Mouse (Mus musculus) left cerebral cortex, adult 2 months (tissue): ENCODE data around the gene Hopx. TPM values are rescaled to one million over a fixed set of nuclear protein-coding genes. Genes with fewer than 3 reads are reported as not detected.
A peak's percentile ranks its signal among the peaks of the same experiment; 100 is the strongest.

Source experiments
- DNase-seq, 2 experiments: peaks; one replicate each; pipeline ENCODE4 v3.0.0; 2021 to 2022; ENCODE audit warnings: low spot score in 2 of 2, mixed read lengths in 1 of 2; ENCODE audit errors: extremely low spot score in 1 of 2
- H3K27ac ChIP-seq: fragments of 200-600 bp; 2 replicates; pipeline ENCODE4 v1.8.1; 2022
- H3K4me3 ChIP-seq: fragments of 200-600 bp; 2 replicates; pipeline ENCODE4 v1.8.1; 2022
- CTCF ChIP-seq: fragments of 200-600 bp; IDR thresholded peaks from 2 replicates; pipeline ENCODE4 v1.8.1; 2022; ENCODE audit warnings: antibody characterized with exemption, mild to moderate bottlenecking, moderate library complexity
- intact Hi-C: fragments of 180-260 bp; cut with DNase I; formaldehyde crosslinking; loops from one replicate; pipeline ENCODE4 v1.15.1; 2025
- long read RNA-seq, 2 experiments: library from polyadenylated mRNA; stranded (forward); transcript quantifications; one replicate each; pipeline ENCODE4 v2.0.0; 2021; ENCODE audit warnings: borderline mapping rate in 2 of 2
- total RNA-seq, 2 experiments: library from RNA; stranded (reverse); gene quantifications; 2 replicates each; pipeline ENCODE4 v1.2.3; 2021

The Hopx gene
- total RNA-seq, result 10 to 100 TPM; 26.2 to 26.5 TPM
- long read RNA-seq, experiment 1, transcript Hopx-202 (3 exons, 1,113 nt), result major isoform, 14 of 16 reads
- long read RNA-seq, experiment 1, partial matches to known transcripts, result 0 of 16 reads
- long read RNA-seq, experiment 1, other reads (novel, unspliced or antisense), result 0 of 16 reads
- long read RNA-seq, experiment 2, transcript Hopx-202 (3 exons, 1,113 nt), result major isoform, 17 of 21 reads
- long read RNA-seq, experiment 2, partial matches to known transcripts, result 1 of 21 reads
- long read RNA-seq, experiment 2, other reads (novel, unspliced or antisense), result 0 of 21 reads

GRCm38 (mm10) chr5:77114817-77115731 lies at the start of gene Hopx:
Hopx (minus strand) TSS chr5:77115121.
- Histone ChIP-seq H3K4me3 (no peak within 1 kb of the TSS), H3K27ac (no peak within 1 kb of the TSS)
- peak; percentile 33 to 39 for DNase-seq
- TF ChIP-seq CTCF, result no peak
- intact Hi-C loops, result no loop called here

DNA sequence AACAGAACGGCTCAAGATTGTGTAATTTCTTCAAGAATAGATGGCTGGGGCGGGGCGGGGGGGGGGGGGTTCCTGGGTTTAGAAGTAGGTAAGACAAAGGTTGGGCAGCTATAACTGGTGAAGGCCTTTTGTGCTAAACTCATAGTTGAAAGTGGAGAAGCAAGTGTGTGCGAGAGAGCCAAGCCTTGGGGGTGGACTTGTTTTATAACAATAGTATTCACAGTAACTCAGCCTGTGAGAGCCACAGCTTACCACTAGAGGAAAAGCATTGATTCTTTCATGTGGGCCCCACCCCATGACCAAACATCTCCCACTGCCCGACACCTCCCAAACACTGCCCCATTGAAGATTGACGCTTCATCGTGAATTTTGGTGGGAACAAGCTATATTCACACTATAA lies 48.7 kb upstream of the Hopx start:
- no peak for DNase-seq
- H3K4me3 ChIP-seq, result no peak overlapping the region
- TF ChIP-seq CTCF, result no peak
- intact Hi-C loops, result no loop called here
- H3K27ac ChIP-seq, result no peak overlapping the region

GRCm38 (mm10) chr5:77162566-77162965 lies 47.6 kb upstream of the Hopx start:
- intact Hi-C loops, result no loop called here
- H3K27ac ChIP-seq, result no peak overlapping the region

DNA sequence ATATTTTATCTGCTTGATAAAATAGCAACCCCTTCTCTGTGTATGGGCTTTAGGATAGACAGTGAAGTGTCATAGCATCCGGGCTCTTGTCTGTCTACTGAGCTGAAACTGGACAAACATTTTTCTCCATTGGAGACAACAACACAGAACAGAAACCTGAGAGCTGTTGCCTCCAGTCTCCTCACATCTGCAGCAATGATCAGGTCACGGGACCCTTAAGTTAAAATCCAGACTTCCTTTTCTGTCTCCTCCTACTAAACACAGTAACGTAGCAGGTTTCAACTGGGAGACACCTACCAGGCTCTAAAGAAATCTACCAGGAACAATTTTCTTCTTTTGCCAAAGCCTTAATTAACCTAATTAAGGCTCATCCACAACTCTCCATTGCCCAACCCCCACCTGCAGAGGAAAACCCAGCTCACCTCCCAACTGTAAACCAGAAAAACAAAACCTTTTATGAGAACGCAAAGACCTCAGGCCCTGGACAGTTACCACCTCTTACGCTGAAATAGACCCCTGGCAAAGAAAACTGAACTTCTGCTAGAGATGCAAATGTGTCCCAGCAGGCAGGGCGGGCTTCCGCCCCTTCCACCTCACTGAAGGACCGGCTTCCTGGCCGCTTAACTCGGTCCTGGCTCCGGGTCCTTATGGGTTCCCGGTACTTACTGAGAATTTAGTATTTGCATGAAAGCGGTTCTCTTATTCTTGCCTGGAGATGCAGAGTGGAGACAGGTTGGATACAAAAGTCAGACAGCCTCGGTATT lies 43.0 kb upstream of the Hopx start:
- Histone ChIP-seq H3K27ac (no peak overlapping the region), H3K4me3 (no peak overlapping the region)
- intact Hi-C loops, result no loop called here
- no peak for DNase-seq
- TF ChIP-seq CTCF, result no peak

More at GRCm38 (mm10) chr5:77162566-77162965, 47.6 kb upstream of the Hopx start:
- no peak for TF ChIP-seq CTCF
- H3K4me3 ChIP-seq, result no peak overlapping the region
- DNase-seq, result no peak

DNA sequence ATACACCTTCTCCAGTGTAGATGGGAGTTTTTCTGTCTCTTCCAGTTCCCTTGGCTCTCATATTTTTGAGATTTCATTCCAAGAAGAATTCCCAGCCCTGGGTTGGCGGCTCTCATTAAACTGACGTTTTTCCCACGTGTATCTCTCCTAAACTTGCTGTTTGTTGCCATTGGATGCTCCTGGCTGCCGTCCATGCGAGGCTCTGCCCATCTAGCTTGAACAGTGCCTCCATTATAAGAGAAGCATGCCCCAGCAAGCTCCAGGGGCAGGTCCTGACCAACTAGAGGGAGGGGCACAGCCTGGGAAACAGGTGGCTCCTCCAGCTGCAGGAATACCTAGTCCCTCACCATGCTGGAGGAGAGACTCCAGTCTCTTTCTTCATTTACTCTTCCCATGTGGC lies 42.0 kb upstream of the Hopx start:
- no peak for DNase-seq
- Histone ChIP-seq H3K27ac (no peak overlapping the region), H3K4me3 (no peak overlapping the region)
- no peak for TF ChIP-seq CTCF
- intact Hi-C loops, result no loop called here

DNA sequence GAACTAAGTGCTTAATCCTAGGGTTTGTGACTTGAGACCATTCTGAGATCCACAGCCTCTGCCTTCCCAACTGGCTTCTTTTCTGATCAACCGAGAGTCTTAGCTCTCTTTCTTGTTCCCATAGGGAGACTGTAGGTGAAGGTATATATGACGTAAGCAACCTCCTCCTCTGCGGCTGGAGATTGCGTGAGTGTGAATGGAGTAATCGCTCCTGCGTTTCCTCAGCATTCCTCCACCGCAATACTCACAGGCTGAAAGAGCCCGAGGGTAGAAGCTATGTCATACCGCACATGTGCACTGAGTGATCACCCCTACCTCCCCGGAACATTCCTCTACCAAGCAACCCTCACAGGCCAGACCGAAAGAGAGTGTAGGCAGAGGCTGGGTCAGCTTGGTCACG lies 40.6 kb upstream of the Hopx start:
- intact Hi-C loops, result no loop called here
- TF ChIP-seq CTCF, result no peak
- no peak for DNase-seq
- H3K27ac ChIP-seq, result no peak overlapping the region
- H3K4me3 ChIP-seq, result no peak overlapping the region

DNA sequence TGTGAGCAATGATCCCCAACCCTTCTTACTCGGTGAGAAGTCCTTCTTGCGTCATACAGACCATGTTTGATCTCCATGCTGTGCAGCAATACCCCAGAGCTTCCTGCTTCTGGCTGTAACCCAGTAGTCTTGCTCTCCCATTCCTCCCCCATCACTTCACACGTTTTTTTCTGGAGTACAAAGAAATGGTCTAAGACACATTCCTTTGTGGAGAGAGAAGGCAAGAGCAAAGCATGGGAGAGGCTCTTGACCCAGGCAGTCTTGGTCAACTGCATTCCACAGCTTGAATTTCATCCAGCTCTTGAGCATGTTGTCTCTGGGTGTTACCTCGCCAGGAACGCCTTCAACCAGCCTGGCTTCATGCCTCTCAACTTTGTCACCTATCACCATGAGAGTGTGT lies 39.9 kb upstream of the Hopx start:
- DNase-seq, result no peak
- Histone ChIP-seq H3K4me3 (no peak overlapping the region), H3K27ac (no peak overlapping the region)
- no peak for TF ChIP-seq CTCF
- intact Hi-C loops, result loop anchor here (5.0 kb wide), 1 partner anchor 68 kb away; no protein-coding TSS in a partner anchor

GRCm38 (mm10) chr5:77151738-77152137 lies 36.8 kb upstream of the Hopx start:
- no peak for DNase-seq
- intact Hi-C loops, result loop anchor here (5.0 kb wide), 1 partner anchor 64 kb away; no protein-coding TSS in a partner anchor
- no peak overlapping the region for H3K4me3 ChIP-seq
- H3K27ac ChIP-seq, result no peak overlapping the region
- TF ChIP-seq CTCF, result no peak

- Histone ChIP-seq H3K4me3 (no peak overlapping the region), H3K27ac (no peak overlapping the region)
- no peak for TF ChIP-seq CTCF
- intact Hi-C loops, result loop anchor here (5.0 kb wide), 1 partner anchor 64 kb away; no protein-coding TSS in a partner anchor
- DNase-seq, result peak in 1 of 2 experiments; percentile 52
Observed at GRCm38 (mm10) chr5:77151075-77151474, 36.2 kb upstream of the Hopx start.

GRCm38 (mm10) chr5:77148021-77148621 lies 33.2 kb upstream of the Hopx start:
- intact Hi-C loops, result no loop called here
- no peak overlapping the region for H3K4me3 ChIP-seq
- DNase-seq, result no peak
- no peak overlapping the region for H3K27ac ChIP-seq
- no peak for TF ChIP-seq CTCF

- H3K4me3 ChIP-seq, result no peak overlapping the region
- intact Hi-C loops, result no loop called here
- no peak for DNase-seq
- H3K27ac ChIP-seq, result no peak overlapping the region
- TF ChIP-seq CTCF, result no peak
Observed at GRCm38 (mm10) chr5:77146459-77147170, 31.7 kb upstream of the Hopx start.
